Mouse (Mus musculus) hindbrain, embryonic 12.5 days (tissue): ENCODE results near the gene Slco1a1. TPM values are rescaled to one million over a fixed set of nuclear protein-coding genes. Genes with fewer than 3 reads are reported as not detected.
"Not testable (repeated sequence)": the region's sequence is repeated elsewhere in the genome, so short reads cannot be mapped to it uniquely, and the experiment has no call there.

Experiments used
- ATAC-seq: fragments of 200-750 bp; cut with Nextera tagmentation; 2 replicates; pipeline ENCODE4 v1.8.0; 2017; ENCODE audit warnings: moderate TSS enrichment; ENCODE audit not compliant: low FRiP score
- H3K27ac ChIP-seq: fragments of 300-500 bp; sonication (generic); 2 replicates; pipeline ENCODE4 v1.5.1; 2016; ENCODE audit warnings: mild to moderate bottlenecking
- H3K27me3 ChIP-seq: fragments of 300-500 bp; sonication (generic); 2 replicates; pipeline ENCODE4 v1.6.1; 2016; ENCODE audit warnings: mild to moderate bottlenecking
- H3K36me3 ChIP-seq: fragments of 300-500 bp; sonication (generic); 2 replicates; pipeline ENCODE4 v1.6.1; 2016; ENCODE audit warnings: mild to moderate bottlenecking
- H3K4me1 ChIP-seq: fragments of 300-500 bp; sonication (generic); 2 replicates; pipeline ENCODE4 v1.6.1; 2016
- H3K4me2 ChIP-seq: fragments of 300-500 bp; sonication (generic); replicated peaks from 2 replicates; pipeline ENCODE4 v1.6.1; 2016; ENCODE audit warnings: mild to moderate bottlenecking
- H3K4me3 ChIP-seq: fragments of 300-500 bp; sonication (generic); 2 replicates; pipeline ENCODE4 v1.5.1; 2016; ENCODE audit warnings: mild to moderate bottlenecking
- H3K9ac ChIP-seq: fragments of 300-500 bp; sonication (generic); 2 replicates; pipeline ENCODE4 v1.6.1; 2016; ENCODE audit warnings: mild to moderate bottlenecking, moderate library complexity
- H3K9me3 ChIP-seq: fragments of 300-500 bp; sonication (generic); replicated peaks from 2 replicates; pipeline ENCODE4 v1.6.1; 2016; ENCODE audit warnings: mild to moderate bottlenecking
- WGBS: fragments of 180-500 bp; shearing (Covaris S2); methylation state at CpG from one replicate; pipeline ENCODE4 v1.1.7; 2016; 5-methylcytosine and 5-hydroxymethylcytosine counted together
- polyA plus RNA-seq: library from polyadenylated mRNA; unstranded; fragments of >200 nt; fragmentation: Nextera tagmentation; extraction: Ambion mirVana; gene quantifications from 2 replicates; pipeline ENCODE4 v1.2.1, GENCODE M21; 2016

Slco1a1 gene
- not detected in 2 replicates for polyA plus RNA-seq

GRCm38 (mm10) chr6:141946862-141947261 is at the start of gene Slco1a1:
Gene Slco1a1, minus strand, starts transcription at chr6:141946962.
- H3K4me3 ChIP-seq: no peak within 1 kb of the TSS
- H3K27me3 ChIP-seq: no peaks in the 10 kb centered on the region
- ATAC-seq: no peak
- no peak within 1 kb of the TSS for H3K4me2 ChIP-seq
- H3K9ac ChIP-seq: no peak within 1 kb of the TSS
- no peaks in the 10 kb centered on the region for H3K36me3 ChIP-seq
- no peaks in the 10 kb centered on the region for H3K4me1 ChIP-seq
- H3K9me3 ChIP-seq: no peaks in the 10 kb centered on the region
- H3K27ac ChIP-seq: no peak within 1 kb of the TSS

- no peaks in the 10 kb centered on the region for H3K4me1 ChIP-seq
- H3K36me3 ChIP-seq: no peaks in the 10 kb centered on the region
- no peaks in the 10 kb centered on the region for H3K9me3 ChIP-seq
- 96% methylated on average over 6 of the region's 6 CpGs for WGBS
- H3K9ac ChIP-seq: no peak overlapping the region
- H3K27me3 ChIP-seq: no peaks in the 10 kb centered on the region
- no peak overlapping the region for H3K4me2 ChIP-seq
- H3K4me3 ChIP-seq: no peak overlapping the region
- H3K27ac ChIP-seq: no peak overlapping the region
- no peak for ATAC-seq
Observed at GRCm38 (mm10) chr6:141986772-141987171, 40.0 kb upstream of the Slco1a1 start.

GRCm38 (mm10) chr6:141984644-141985043 is 37.9 kb upstream of the Slco1a1 start:
- Histone ChIP-seq H3K4me3 (no peak overlapping the region), H3K27me3 (no peaks in the 10 kb centered on the region), H3K9me3 (no peaks in the 10 kb centered on the region), H3K36me3 (no peaks in the 10 kb centered on the region), H3K4me1 (no peaks in the 10 kb centered on the region), H3K27ac (no peak overlapping the region), H3K9ac (no peak overlapping the region), H3K4me2 (no peak overlapping the region)
- ATAC-seq: no peak
- 77% methylated on average over 3 of the region's 3 CpGs for WGBS

- 81% methylated on average over 1 of the region's 1 CpGs for WGBS
- Histone ChIP-seq H3K9ac (no peak overlapping the region), H3K4me3 (no peak overlapping the region), H3K36me3 (no peaks in the 10 kb centered on the region), H3K4me1 (no peaks in the 10 kb centered on the region), H3K4me2 (no peak overlapping the region), H3K27me3 (no peaks in the 10 kb centered on the region), H3K27ac (no peak overlapping the region), H3K9me3 (no peaks in the 10 kb centered on the region)
- ATAC-seq: no peak
Observed at GRCm38 (mm10) chr6:141962420-141962819, 15.7 kb upstream of the Slco1a1 start.

- Histone ChIP-seq H3K9ac (no peak overlapping the region), H3K9me3 (no peaks in the 10 kb centered on the region), H3K27me3 (no peaks in the 10 kb centered on the region), H3K4me3 (no peak overlapping the region), H3K4me1 (no peaks in the 10 kb centered on the region), H3K36me3 (no peaks in the 10 kb centered on the region), H3K27ac (no peak overlapping the region), H3K4me2 (no peak overlapping the region)
- 95% methylated on average over 3 of the region's 3 CpGs for WGBS
- no peak for ATAC-seq
Observed at GRCm38 (mm10) chr6:141961861-141962260, 15.1 kb upstream of the Slco1a1 start.

- no peak for ATAC-seq
- no peaks in the 10 kb centered on the region for H3K9me3 ChIP-seq
- 82% methylated on average over 5 of the region's 5 CpGs for WGBS
Observed at GRCm38 (mm10) chr6:141960482-141960881, 13.7 kb upstream of the Slco1a1 start.

GRCm38 (mm10) chr6:141940451-141940850 is 6.3 kb downstream of the Slco1a1 start:
- Histone ChIP-seq H3K4me3 (no peak overlapping the region), H3K27ac (no peak overlapping the region), H3K4me1 (no peaks in the 10 kb centered on the region), H3K27me3 (no peaks in the 10 kb centered on the region), H3K4me2 (no peak overlapping the region), H3K9ac (no peak overlapping the region), H3K36me3 (no peaks in the 10 kb centered on the region), H3K9me3 (no peaks in the 10 kb centered on the region)
- 82% methylated on average over 1 of the region's 1 CpGs for WGBS
- ATAC-seq: no peak

More at GRCm38 (mm10) chr6:141960482-141960881, 13.7 kb upstream of the Slco1a1 start:
- no peak overlapping the region for H3K27ac ChIP-seq
- no peak overlapping the region for H3K9ac ChIP-seq
- no peaks in the 10 kb centered on the region for H3K4me1 ChIP-seq
- no peak overlapping the region for H3K4me2 ChIP-seq
- no peaks in the 10 kb centered on the region for H3K36me3 ChIP-seq
- H3K27me3 ChIP-seq: no peaks in the 10 kb centered on the region
- no peak overlapping the region for H3K4me3 ChIP-seq

- ATAC-seq: no peak
- Histone ChIP-seq H3K9me3 (no peaks in the 10 kb centered on the region), H3K4me1 (no peaks in the 10 kb centered on the region), H3K9ac (no peak overlapping the region), H3K4me2 (no peak overlapping the region), H3K4me3 (no peak overlapping the region), H3K27ac (no peak overlapping the region), H3K36me3 (no peaks in the 10 kb centered on the region), H3K27me3 (no peaks in the 10 kb centered on the region)
- 74% methylated on average over 2 of the region's 2 CpGs for WGBS
Observed at GRCm38 (mm10) chr6:141898197-141898596, 48.6 kb downstream of the Slco1a1 start.

- Histone ChIP-seq H3K4me1 (no peaks in the 10 kb centered on the region), H3K27me3 (no peaks in the 10 kb centered on the region), H3K27ac (no peak overlapping the region), H3K36me3 (no peaks in the 10 kb centered on the region), H3K4me3 (no peak overlapping the region), H3K4me2 (no peak overlapping the region), H3K9me3 (no peaks in the 10 kb centered on the region), H3K9ac (no peak overlapping the region)
- WGBS: 69% methylated on average over 2 of the region's 2 CpGs
- ATAC-seq: no peak
Observed at GRCm38 (mm10) chr6:141889723-141890122, 57.0 kb downstream of the Slco1a1 start.

- Histone ChIP-seq H3K9me3 (no peaks in the 10 kb centered on the region), H3K9ac (no peak overlapping the region), H3K27ac (no peak overlapping the region), H3K4me2 (no peak overlapping the region), H3K4me3 (no peak overlapping the region), H3K27me3 (no peaks in the 10 kb centered on the region), H3K36me3 (no peaks in the 10 kb centered on the region), H3K4me1 (no peaks in the 10 kb centered on the region)
- WGBS: 72% methylated on average over 2 of the region's 2 CpGs
- no peak for ATAC-seq
Observed at GRCm38 (mm10) chr6:141888248-141888647, 58.5 kb downstream of the Slco1a1 start.

GRCm38 (mm10) chr6:141882581-141882980 is 64.2 kb downstream of the Slco1a1 start:
- WGBS: 40% methylated on average over 1 of the region's 1 CpGs
- Histone ChIP-seq H3K9me3 (no peaks in the 10 kb centered on the region), H3K4me3 (no peak overlapping the region), H3K9ac (no peak overlapping the region), H3K36me3 (no peaks in the 10 kb centered on the region), H3K4me1 (no peaks in the 10 kb centered on the region), H3K27me3 (no peaks in the 10 kb centered on the region), H3K4me2 (no peak overlapping the region), H3K27ac (no peak overlapping the region)
- no peak for ATAC-seq

- not testable (repeated sequence) for ATAC-seq, H3K9ac ChIP-seq, H3K27me3 ChIP-seq, H3K36me3 ChIP-seq, H3K4me3 ChIP-seq, H3K4me1 ChIP-seq, H3K27ac ChIP-seq, H3K4me2 ChIP-seq, H3K9me3 ChIP-seq
- WGBS: 81% methylated on average over 4 of the region's 4 CpGs
Observed at GRCm38 (mm10) chr6:141875742-141876141, 71.0 kb downstream of the Slco1a1 start.

GRCm38 (mm10) chr6:141871711-141872110 is 75.1 kb downstream of the Slco1a1 start:
- WGBS: 87% methylated on average over 2 of the region's 2 CpGs
- Histone ChIP-seq H3K27ac (no peak overlapping the region), H3K9ac (no peak overlapping the region)

More at GRCm38 (mm10) chr6:141871711-141872110, 75.1 kb downstream of the Slco1a1 start:
- Histone ChIP-seq H3K4me2 (no peak overlapping the region), H3K4me1 (no peaks in the 10 kb centered on the region), H3K36me3 (no peaks in the 10 kb centered on the region), H3K9me3 (no peaks in the 10 kb centered on the region), H3K4me3 (no peak overlapping the region), H3K27me3 (no peaks in the 10 kb centered on the region)
- ATAC-seq: no peak
